ENCODE assay signal across 8 mouse cellular contexts in genomic region chr7:126502023-126502741, GRCm38 (mm10). TPM values are rescaled to one million over a fixed set of nuclear protein-coding genes. Genes with fewer than 3 reads are reported as not detected.
DNase-seq lines count a peak whose midpoint lies in the region; TF ChIP-seq lines count a peak whose summit lies in the region.

No protein-coding gene starts in this region.

- peak overlapping the region; percentile 97 for H3K27ac ChIP-seq in cortical plate, adult 2 months (ENCODE audit: insufficient read depth, low read length)

- no peaks in the 10 kb centered on the region for H3K27me3 ChIP-seq in megakaryocyte, embryonic 14.5 days (replicated peaks)

- H3K9me3 ChIP-seq in megakaryocyte, embryonic 14.5 days = no peaks in the 10 kb centered on the region

- H3K4me3 ChIP-seq in cortical plate, adult 2 months (ENCODE audit: insufficient read depth, low read length) = peak overlapping the region; percentile 55
- peak overlapping the region; percentile 96 for H3K4me3 ChIP-seq in megakaryocyte, embryonic 14.5 days (replicated peaks)

- H3K36me3 ChIP-seq in megakaryocyte, embryonic 14.5 days (replicated peaks; ENCODE audit: low read length) = peaks cover 42% of the 10 kb centered on the region

- TF ChIP-seq CTCF in cortical plate, adult 2 months (IDR thresholded peaks at IDR 0.05; ENCODE audit: extremely low read depth, insufficient read depth, low read length) = no peak

- H3K4me1 ChIP-seq in cortical plate, adult 2 months (ENCODE audit: control insufficient read depth, insufficient read depth, low read length) = no peaks in the 10 kb centered on the region
- peaks cover 58% of the 10 kb centered on the region for H3K4me1 ChIP-seq in megakaryocyte, embryonic 14.5 days

- TF ChIP-seq POLR2A in cortical plate, adult 2 months (IDR thresholded peaks at IDR 0.05; ENCODE audit: extremely low read depth, insufficient read depth, low read length) = peak; percentile 66; the same call in 1 of the 2 replicates

- peak; percentile 90 for DNase-seq in adipocyte (ENCODE audit: low spot score)
- DNase-seq in gastrocnemius, adult 8-10 months (ENCODE audit: low spot score in 2 of 2) = peak; percentile 86 to 88
- DNase-seq in induced T-regulatory cell, adult 2 months (ENCODE audit: low read depth) = peak; percentile 95
- DNase-seq in left cerebral cortex, adult 9 months (ENCODE audit: low spot score in 2 of 2) = peak; percentile 86 to 93
- DNase-seq in right cerebral cortex, adult 2 months (ENCODE audit: low spot score in 2 of 2) = peak; percentile 94 to 96
- DNase-seq in urinary bladder, postnatal 10 days (ENCODE audit: low spot score) = peak; percentile 66

RNA-seq across cellular contexts. Expression of gene Atxn2l, which starts 1.1 kb away (rescaled TPM):
- 119 and 129 TPM in 2 replicates for polyA plus RNA-seq in cortical plate, adult 2 months (2012; rRNA removed)
- 10 to 100 TPM; 25.4 to 32.4 (median 29.9) TPM for total RNA-seq in gastrocnemius, adult 8-10 months (2022)
- polyA plus RNA-seq in megakaryocyte, embryonic 14.5 days (2012; ENCODE audit: insufficient read depth, low replicate concordance) = 956 and 1,090 TPM in 2 replicates

RNA-seq across cellular contexts. Expression of gene Tufm, which starts 15.0 kb away (rescaled TPM):
- 90.1 and 96.8 TPM in 2 replicates for polyA plus RNA-seq in cortical plate, adult 2 months (2012; rRNA removed)
- total RNA-seq in gastrocnemius, adult 8-10 months (2022) = 100 to 1,000 TPM; 116 to 151 (median 137) TPM
- polyA plus RNA-seq in megakaryocyte, embryonic 14.5 days (2012; ENCODE audit: insufficient read depth, low replicate concordance) = 19.3 and 43.5 TPM in 2 replicates

RNA-seq across cellular contexts. Expression of gene Sh2b1, which starts 27.0 kb away (rescaled TPM):
- polyA plus RNA-seq in cortical plate, adult 2 months (2012; rRNA removed) = 63.7 and 66.0 TPM in 2 replicates
- 10 to 100 TPM; 45.9 to 57.4 (median 49.0) TPM for total RNA-seq in gastrocnemius, adult 8-10 months (2022)
- polyA plus RNA-seq in megakaryocyte, embryonic 14.5 days (2012; ENCODE audit: insufficient read depth, low replicate concordance) = 94.0 and 146 TPM in 2 replicates

RNA-seq across cellular contexts. Expression of gene Atp2a1, which starts 39.3 kb away (rescaled TPM):
- polyA plus RNA-seq in cortical plate, adult 2 months (2012; rRNA removed) = 0.52 and 0.57 TPM in 2 replicates
- total RNA-seq in gastrocnemius, adult 8-10 months (2022) = over 10,000 TPM; 27,209 to 31,432 (median 30,252) TPM
- 1.1 and 1.4 TPM in 2 replicates for polyA plus RNA-seq in megakaryocyte, embryonic 14.5 days (2012; ENCODE audit: insufficient read depth, low replicate concordance)

Comparison
In these comparisons a context has a peak if more than half of its experiments do, and no peak if none do; other contexts are left out.
1. Peak in every context shown above with its lines: DNase-seq, H3K4me3 ChIP-seq and H3K27ac ChIP-seq.